Mouse (Mus musculus): ENCODE measurements around the gene Crebzf.

DNA sequence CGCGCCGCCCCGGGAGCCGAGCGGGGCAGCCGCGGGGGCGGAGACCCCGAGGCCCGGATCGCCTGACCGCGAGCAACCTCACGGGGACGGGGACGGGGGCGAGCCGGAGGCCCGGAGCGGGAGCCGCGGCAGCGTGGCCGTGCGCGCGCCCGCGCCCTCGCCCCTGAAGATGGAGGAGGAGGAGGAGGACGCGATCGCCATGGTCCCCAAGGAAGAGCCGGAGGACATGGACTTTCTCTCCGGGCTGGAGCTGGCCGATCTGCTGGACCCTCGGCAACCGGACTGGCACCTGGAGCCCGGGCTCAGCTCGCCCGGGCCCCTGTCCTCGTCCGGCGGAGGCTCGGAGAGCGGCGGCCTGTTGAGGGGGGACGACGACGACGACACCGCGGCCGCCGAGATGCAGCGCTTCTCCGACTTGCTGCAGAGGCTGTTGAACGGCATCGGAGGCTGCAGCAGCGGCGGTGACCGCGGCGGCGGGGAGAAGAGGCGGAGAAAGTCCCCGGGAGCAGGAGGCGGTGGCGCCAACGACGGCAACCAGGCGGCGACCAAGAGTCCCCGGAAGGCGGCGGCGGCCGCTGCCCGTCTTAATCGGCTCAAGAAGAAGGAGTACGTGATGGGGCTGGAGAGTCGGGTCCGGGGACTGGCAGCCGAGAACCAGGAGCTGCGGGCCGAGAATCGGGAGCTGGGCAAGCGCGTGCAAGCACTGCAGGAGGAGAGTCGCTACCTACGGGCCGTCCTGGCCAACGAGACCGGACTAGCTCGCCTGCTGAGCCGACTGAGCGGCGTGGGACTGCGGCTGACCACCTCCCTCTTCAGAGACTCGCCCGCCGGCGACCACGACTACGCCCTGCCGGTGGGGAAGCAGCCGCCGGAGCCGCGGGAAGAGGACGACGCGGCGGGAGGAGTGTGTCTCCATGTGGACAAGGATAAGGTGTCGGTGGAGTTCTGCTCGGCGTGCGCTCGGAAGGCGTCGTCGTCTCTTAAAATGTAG is 867 bp downstream of the Crebzf start:
- TF ChIP-seq POLR2A (IDR thresholded peaks at IDR 0.05; ENCODE audit: low read depth, low read length) (no peak), CTCF (IDR thresholded peaks at IDR 0.05; ENCODE audit: extremely low read depth, insufficient read depth, insufficient read length, insufficient replicate concordance) (peak; percentile 37; the same call in 1 of the 2 replicates)
